Mouse (Mus musculus) limb, embryonic 15.5 days (tissue): Measurements from ENCODE around the gene Cbfb. TPM values are rescaled to one million over a fixed set of nuclear protein-coding genes. Genes with fewer than 3 reads are reported as not detected.

Experiments used
- ATAC-seq: fragments of 200-750 bp; cut with Nextera tagmentation; 2 replicates; pipeline ENCODE4 v1.8.0; 2017; ENCODE audit warnings: low read depth, moderate TSS enrichment; ENCODE audit not compliant: insufficient number of reproducible peaks, low FRiP score, low TSS enrichment
- H3K27ac ChIP-seq: fragments of 300-500 bp; sonication (generic); 2 replicates; pipeline ENCODE4 v1.5.1; 2015; ENCODE audit warnings: moderate library complexity, mild to moderate bottlenecking, inconsistent platforms
- H3K27me3 ChIP-seq: fragments of 300-500 bp; sonication (generic); 2 replicates; pipeline ENCODE4 v1.6.1; 2015; ENCODE audit warnings: inconsistent platforms
- H3K36me3 ChIP-seq: fragments of 300-500 bp; sonication (generic); 2 replicates; pipeline ENCODE4 v1.6.1; 2015; ENCODE audit warnings: inconsistent platforms
- H3K4me1 ChIP-seq: fragments of 300-500 bp; sonication (generic); 2 replicates; pipeline ENCODE4 v1.6.1; 2015; ENCODE audit warnings: inconsistent platforms
- H3K4me2 ChIP-seq: fragments of 300-500 bp; sonication (generic); 2 replicates; pipeline ENCODE4 v1.6.1; 2015; ENCODE audit warnings: mild to moderate bottlenecking, inconsistent platforms
- H3K4me3 ChIP-seq: fragments of 300-500 bp; sonication (generic); 2 replicates; pipeline ENCODE4 v1.5.1; 2015; ENCODE audit warnings: mild to moderate bottlenecking, inconsistent platforms
- H3K9ac ChIP-seq: fragments of 300-500 bp; sonication (generic); 2 replicates; pipeline ENCODE4 v1.6.1; 2015; ENCODE audit warnings: inconsistent platforms
- H3K9me3 ChIP-seq: fragments of 300-500 bp; sonication (generic); 2 replicates; pipeline ENCODE4 v1.6.1; 2016; ENCODE audit warnings: inconsistent platforms
- WGBS: fragments of 180-500 bp; shearing (Covaris S2); methylation state at CpG from one replicate; pipeline ENCODE4 v1.1.7; 2015; 5-methylcytosine and 5-hydroxymethylcytosine counted together
- polyA plus RNA-seq: library from polyadenylated mRNA; unstranded; fragments of >200 nt; fragmentation: Nextera tagmentation; extraction: Ambion mirVana; gene quantifications from 2 replicates; pipeline ENCODE4 v1.2.1, GENCODE M21; 2015

Gene Cbfb
- 77.3 and 89.0 TPM in 2 replicates for polyA plus RNA-seq

- peak within 1 kb of the TSS; percentile 100 for H3K27ac ChIP-seq
- WGBS, result under 1% methylated on average over 63 of the region's 86 CpGs
- peak; percentile 95 for ATAC-seq
- no peaks in the 10 kb centered on the region for H3K27me3 ChIP-seq
- peak within 1 kb of the TSS; percentile 93 for H3K9ac ChIP-seq
- H3K9me3 ChIP-seq, result no peaks in the 10 kb centered on the region
- H3K4me2 ChIP-seq, result peak within 1 kb of the TSS; percentile 50
- peak within 1 kb of the TSS; percentile 89 for H3K4me3 ChIP-seq
- peaks cover 3% of the 10 kb centered on the region; the same call in 1 of the 2 replicates for H3K36me3 ChIP-seq
- peaks cover 22% of the 10 kb centered on the region for H3K4me1 ChIP-seq
These were observed at the start of gene Cbfb for GRCm38 (mm10) chr8:105170381-105171115. Gene Cbfb (plus strand): TSS chr8:105170674.

GRCm38 (mm10) chr8:105129864-105130263, 40.6 kb upstream of the Cbfb start:
- Histone ChIP-seq H3K27me3 (no peaks in the 10 kb centered on the region), H3K4me1 (no peaks in the 10 kb centered on the region), H3K27ac (no peak overlapping the region), H3K36me3 (no peaks in the 10 kb centered on the region), H3K4me3 (no peak overlapping the region), H3K9me3 (no peaks in the 10 kb centered on the region), H3K4me2 (no peak overlapping the region), H3K9ac (no peak overlapping the region)
- 86% methylated on average over 9 of the region's 9 CpGs for WGBS
- no peak for ATAC-seq

GRCm38 (mm10) chr8:105131509-105131908, 39.0 kb upstream of the Cbfb start, which contains the start of gene Ces4a:
Gene Ces4a (plus strand): TSS chr8:105131800.
- no peaks in the 10 kb centered on the region for H3K36me3 ChIP-seq
- no peaks in the 10 kb centered on the region for H3K27me3 ChIP-seq
- no peak within 1 kb of the TSS for H3K27ac ChIP-seq
- no peaks in the 10 kb centered on the region for H3K9me3 ChIP-seq
- no peaks in the 10 kb centered on the region for H3K4me1 ChIP-seq
- no peak for ATAC-seq
- no peak within 1 kb of the TSS for H3K9ac ChIP-seq
- H3K4me2 ChIP-seq, result no peak within 1 kb of the TSS
- H3K4me3 ChIP-seq, result no peak within 1 kb of the TSS
- WGBS, result 83% methylated on average over 5 of the region's 5 CpGs

GRCm38 (mm10) chr8:105138423-105138822, 32.1 kb upstream of the Cbfb start:
- 25% methylated on average over 4 of the region's 4 CpGs for WGBS
- no peak for ATAC-seq

GRCm38 (mm10) chr8:105142395-105142794, 28.1 kb upstream of the Cbfb start:
- Histone ChIP-seq H3K36me3 (no peaks in the 10 kb centered on the region), H3K27me3 (0 out of 2 replicates have a peak, but pooled peaks cover 5% of the 10 kb centered on the region), H3K4me1 (0 out of 2 replicates have a peak, but pooled peaks cover 4% of the 10 kb centered on the region), H3K9ac (no peak overlapping the region), H3K27ac (no peak overlapping the region), H3K9me3 (no peaks in the 10 kb centered on the region), H3K4me3 (no peak overlapping the region), H3K4me2 (no peak overlapping the region)
- 35% methylated on average over 19 of the region's 19 CpGs for WGBS
- ATAC-seq, result 0 out of 2 replicates have a peak, but pooled peaks have one; percentile 44

More at GRCm38 (mm10) chr8:105138423-105138822, 32.1 kb upstream of the Cbfb start:
- Histone ChIP-seq H3K9ac (no peak overlapping the region), H3K27me3 (0 out of 2 replicates have a peak, but pooled peaks cover 5% of the 10 kb centered on the region), H3K4me2 (no peak overlapping the region), H3K9me3 (no peaks in the 10 kb centered on the region), H3K27ac (no peak overlapping the region), H3K36me3 (no peaks in the 10 kb centered on the region), H3K4me3 (no peak overlapping the region), H3K4me1 (0 out of 2 replicates have a peak, but pooled peaks cover 4% of the 10 kb centered on the region)

- H3K36me3 ChIP-seq, result no peaks in the 10 kb centered on the region
- no peak overlapping the region for H3K4me3 ChIP-seq
- H3K27me3 ChIP-seq, result no peaks in the 10 kb centered on the region
- 67% methylated on average over 4 of the region's 4 CpGs for WGBS
- no peak for ATAC-seq
- H3K9me3 ChIP-seq, result no peaks in the 10 kb centered on the region
- no peak overlapping the region for H3K4me2 ChIP-seq
- no peak overlapping the region for H3K27ac ChIP-seq
- H3K4me1 ChIP-seq, result peaks cover 15% of the 10 kb centered on the region
- no peak overlapping the region for H3K9ac ChIP-seq
These were observed 18.8 kb upstream of the Cbfb start for GRCm38 (mm10) chr8:105151654-105152053.

- H3K4me1 ChIP-seq, result peaks cover 15% of the 10 kb centered on the region
- peak; percentile 62; the same call in 1 of the 2 replicates for ATAC-seq
- WGBS, result 4% methylated on average over 27 of the region's 27 CpGs
- 0 out of 2 replicates have a peak overlapping the region, but pooled peaks have one; percentile 11 for H3K9ac ChIP-seq
- H3K9me3 ChIP-seq, result no peaks in the 10 kb centered on the region
- H3K27me3 ChIP-seq, result no peaks in the 10 kb centered on the region
- H3K27ac ChIP-seq, result peak overlapping the region; percentile 5
- no peaks in the 10 kb centered on the region for H3K36me3 ChIP-seq
- peak overlapping the region; percentile 24 for H3K4me3 ChIP-seq
- peak overlapping the region; percentile 45 for H3K4me2 ChIP-seq
These were observed 17.7 kb upstream of the Cbfb start for GRCm38 (mm10) chr8:105152623-105153398.

- no peak overlapping the region for H3K4me3 ChIP-seq
- H3K27me3 ChIP-seq, result no peaks in the 10 kb centered on the region
- H3K9me3 ChIP-seq, result no peaks in the 10 kb centered on the region
- no peak overlapping the region for H3K4me2 ChIP-seq
- 85% methylated on average over 5 of the region's 5 CpGs for WGBS
- no peaks in the 10 kb centered on the region for H3K36me3 ChIP-seq
- peaks cover 15% of the 10 kb centered on the region for H3K4me1 ChIP-seq
- H3K27ac ChIP-seq, result no peak overlapping the region
- ATAC-seq, result no peak
- H3K9ac ChIP-seq, result no peak overlapping the region
These were observed 16.2 kb upstream of the Cbfb start for GRCm38 (mm10) chr8:105154316-105154715.

- Histone ChIP-seq H3K27ac (no peak overlapping the region), H3K9me3 (no peaks in the 10 kb centered on the region), H3K27me3 (no peaks in the 10 kb centered on the region), H3K4me3 (no peak overlapping the region), H3K36me3 (no peaks in the 10 kb centered on the region), H3K4me1 (peaks cover 15% of the 10 kb centered on the region), H3K4me2 (no peak overlapping the region), H3K9ac (no peak overlapping the region)
- WGBS, result 82% methylated on average over 6 of the region's 6 CpGs
- no peak for ATAC-seq
These were observed 15.3 kb upstream of the Cbfb start for GRCm38 (mm10) chr8:105155091-105155745.

GRCm38 (mm10) chr8:105157555-105157954, 12.9 kb upstream of the Cbfb start:
- no peak overlapping the region for H3K4me3 ChIP-seq
- no peaks in the 10 kb centered on the region for H3K9me3 ChIP-seq
- no peak overlapping the region for H3K27ac ChIP-seq
- peaks cover 13% of the 10 kb centered on the region for H3K4me1 ChIP-seq
- no peaks in the 10 kb centered on the region for H3K36me3 ChIP-seq
- H3K9ac ChIP-seq, result no peak overlapping the region
- WGBS, result 55% methylated on average over 10 of the region's 10 CpGs
- ATAC-seq, result no peak
- no peaks in the 10 kb centered on the region for H3K27me3 ChIP-seq
- H3K4me2 ChIP-seq, result no peak overlapping the region

- H3K9me3 ChIP-seq, result no peaks in the 10 kb centered on the region
- H3K4me2 ChIP-seq, result no peak overlapping the region
- no peak overlapping the region for H3K27ac ChIP-seq
- no peaks in the 10 kb centered on the region for H3K27me3 ChIP-seq
- H3K4me1 ChIP-seq, result peaks cover 8% of the 10 kb centered on the region
- H3K4me3 ChIP-seq, result no peak overlapping the region
- H3K36me3 ChIP-seq, result no peaks in the 10 kb centered on the region
- WGBS, result 62% methylated on average over 3 of the region's 3 CpGs
- ATAC-seq, result no peak
- H3K9ac ChIP-seq, result no peak overlapping the region
These were observed 12.4 kb upstream of the Cbfb start for GRCm38 (mm10) chr8:105158084-105158483.
